Mouse (Mus musculus) heart, adult 2 months (tissue): Measurements from ENCODE around the gene Zfp697.
"Not testable (repeated sequence)": the region's sequence is repeated elsewhere in the genome, so short reads cannot be mapped to it uniquely, and the experiment has no call there.

Experiments used
- CTCF ChIP-seq: fragments of 200-600 bp; IDR thresholded peaks from 2 replicates; pipeline ENCODE4 v1.8.1; 2022; ENCODE audit warnings: antibody characterized with exemption, mild to moderate bottlenecking, moderate library complexity
- POLR2A ChIP-seq: fragments of 200-500 bp; IDR thresholded peaks from 2 replicates; pipeline ENCODE4 v1.6.1; 2011; ENCODE audit warnings: mild to moderate bottlenecking, low read depth, low read length, control low read depth; ENCODE audit not compliant: insufficient read depth

- TF ChIP-seq POLR2A, CTCF: not testable (repeated sequence)
These were observed 24.4 kb downstream of the Zfp697 start for GRCm38 (mm10) chr3:98406569-98407144.
